Mouse (Mus musculus): ENCODE results near the gene Zfp444. TPM values are rescaled to one million over a fixed set of nuclear protein-coding genes. Genes with fewer than 3 reads are reported as not detected.

Gene Zfp444
- total and polyA plus RNA-seq, 2 experiments from 2014 or later, result 78.6 to 86.4 TPM

DNA sequence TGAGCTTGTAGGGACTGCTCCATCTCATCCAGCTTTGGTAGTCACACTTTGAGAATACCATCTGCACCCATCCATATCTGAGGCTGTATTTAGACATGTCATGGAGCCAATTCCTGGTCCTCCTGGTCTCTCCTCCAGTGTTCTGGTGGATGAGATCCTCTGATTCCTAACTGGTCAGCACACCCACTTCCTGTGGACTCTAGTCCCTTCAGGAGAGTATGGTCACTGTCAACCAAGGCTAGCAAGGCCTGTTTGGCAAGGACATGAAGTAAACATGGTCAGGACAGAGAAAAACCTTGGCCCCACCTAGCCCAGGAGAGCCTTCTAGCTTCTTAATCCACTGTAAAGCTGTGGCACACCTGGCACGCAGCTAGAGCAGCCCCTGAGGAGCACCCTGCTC is 20.8 kb upstream of the Zfp444 start:
- no peak overlapping the region for H3K27ac ChIP-seq (ENCODE audit: low read depth, low read length)
- no peak overlapping the region for H3K4me2 ChIP-seq (ENCODE audit: low read depth, low read length, poor library complexity, severe bottlenecking)

DNA sequence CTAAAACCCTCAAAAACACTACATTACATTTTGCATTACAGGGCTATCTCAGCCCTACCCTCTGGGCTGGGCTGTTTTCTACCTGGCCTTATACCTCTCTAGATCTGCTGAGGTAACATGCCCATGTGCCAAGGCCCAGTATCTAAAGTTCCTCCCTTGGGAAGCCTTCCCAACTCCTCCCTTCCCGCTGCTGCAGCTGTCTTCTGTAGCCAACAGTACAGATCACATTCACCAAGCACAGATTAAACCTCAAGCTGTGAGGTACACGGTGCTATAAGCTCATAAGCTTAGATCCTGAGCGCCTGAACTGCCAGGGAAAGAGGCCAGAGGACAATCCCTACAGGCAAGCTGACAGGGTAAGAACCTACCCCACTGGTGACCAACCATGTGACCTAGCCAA is 20.0 kb upstream of the Zfp444 start:
- no peak for TF ChIP-seq CTCF (IDR thresholded peaks at IDR 0.05)
- H3K9me3 ChIP-seq (ENCODE audit: low read length), result no peaks in the 10 kb centered on the region
- H3K4me1 ChIP-seq (ENCODE audit: insufficient read depth, low read length), result peaks cover 5% of the 10 kb centered on the region; the same call in 1 of the 2 replicates
- H3K4me3 ChIP-seq (ENCODE audit: low read depth, low read length), result no peak overlapping the region
- ATAC-seq (ENCODE audit: low FRiP score) (no peak), DNase-seq (ENCODE audit: low spot score) (no peak)
- no peaks in the 10 kb centered on the region for H3K27me3 ChIP-seq (ENCODE audit: insufficient read depth, low read length)
- H3K27ac ChIP-seq (ENCODE audit: low read depth, low read length), result no peak overlapping the region
- no peak overlapping the region for H3K9ac ChIP-seq (replicated peaks; ENCODE audit: low read length, poor library complexity, severe bottlenecking)
- H3K36me3 ChIP-seq (ENCODE audit: insufficient read depth, low read length), result no peaks in the 10 kb centered on the region
- no peak overlapping the region for H3K4me2 ChIP-seq (ENCODE audit: low read depth, low read length, poor library complexity, severe bottlenecking)
- 66% methylated on average over 3 of the region's 3 CpGs for WGBS

More for the DNA sequence above, 20.8 kb upstream of the Zfp444 start:
- Histone ChIP-seq H3K9ac (replicated peaks; ENCODE audit: low read length, poor library complexity, severe bottlenecking) (no peak overlapping the region), H3K9me3 (ENCODE audit: low read length) (no peaks in the 10 kb centered on the region), H3K27me3 (ENCODE audit: insufficient read depth, low read length) (no peaks in the 10 kb centered on the region), H3K36me3 (ENCODE audit: insufficient read depth, low read length) (no peaks in the 10 kb centered on the region), H3K4me3 (ENCODE audit: low read depth, low read length) (no peak overlapping the region), H3K4me1 (ENCODE audit: insufficient read depth, low read length) (peaks cover 5% of the 10 kb centered on the region; the same call in 1 of the 2 replicates)
- 79% methylated on average over 1 of the region's 1 CpGs for WGBS
- TF ChIP-seq CTCF (IDR thresholded peaks at IDR 0.05), result no peak
- ATAC-seq (ENCODE audit: low FRiP score), result no peak
- no peak for DNase-seq (ENCODE audit: low spot score)

DNA sequence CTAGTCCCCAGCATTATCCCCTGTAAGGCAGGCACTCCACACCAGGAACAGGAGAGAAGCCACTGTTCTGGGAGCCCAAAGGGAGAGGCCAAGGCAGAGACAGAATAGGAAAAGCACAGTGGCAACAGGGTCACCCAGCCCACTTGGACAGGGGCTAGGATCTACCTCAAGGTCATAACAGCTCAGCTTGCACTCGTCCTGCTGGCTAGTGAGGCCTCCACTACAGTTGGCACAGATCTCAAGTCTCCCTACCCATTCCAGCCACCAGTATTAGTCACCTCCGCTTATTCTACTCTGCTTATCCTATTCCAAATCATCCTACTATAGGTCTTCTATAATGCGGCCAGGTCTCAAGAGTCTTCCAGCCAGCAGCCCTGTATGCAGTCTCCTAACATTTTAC is 18.9 kb upstream of the Zfp444 start:
- H3K9me3 ChIP-seq (ENCODE audit: low read length), result no peaks in the 10 kb centered on the region
- DNase-seq (ENCODE audit: low spot score) (no peak), ATAC-seq (ENCODE audit: low FRiP score) (no peak)
- H3K27ac ChIP-seq (ENCODE audit: low read depth, low read length), result no peak overlapping the region
- no peaks in the 10 kb centered on the region for H3K36me3 ChIP-seq (ENCODE audit: insufficient read depth, low read length)
- H3K4me1 ChIP-seq (ENCODE audit: insufficient read depth, low read length), result peaks cover 5% of the 10 kb centered on the region; the same call in 1 of the 2 replicates
- TF ChIP-seq CTCF (IDR thresholded peaks at IDR 0.05), result no peak
- 97% methylated on average over 3 of the region's 3 CpGs for WGBS
- H3K4me3 ChIP-seq (ENCODE audit: low read depth, low read length), result no peak overlapping the region
- no peaks in the 10 kb centered on the region for H3K27me3 ChIP-seq (ENCODE audit: insufficient read depth, low read length)
- H3K9ac ChIP-seq (replicated peaks; ENCODE audit: low read length, poor library complexity, severe bottlenecking), result no peak overlapping the region
- H3K4me2 ChIP-seq (ENCODE audit: low read depth, low read length, poor library complexity, severe bottlenecking), result no peak overlapping the region

DNA sequence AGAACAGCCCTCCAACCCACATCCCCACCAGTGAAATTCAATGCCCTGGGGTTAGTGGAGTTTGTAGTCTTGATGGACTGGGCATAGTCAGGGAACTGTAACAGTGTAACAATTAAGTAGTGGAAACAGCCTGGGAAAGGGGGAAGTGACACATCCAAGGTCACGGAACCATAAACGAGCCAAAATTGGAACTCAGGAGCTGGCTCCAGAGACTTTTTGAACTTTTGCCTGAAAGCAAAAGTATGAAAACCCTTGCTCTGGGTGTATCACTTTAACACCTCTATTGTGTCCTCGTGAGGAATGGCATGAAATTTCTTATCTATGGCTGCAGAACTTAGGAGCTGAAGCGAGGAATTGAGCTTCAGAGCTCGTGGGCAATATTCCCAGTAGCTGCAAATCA is 17.9 kb upstream of the Zfp444 start:
- Histone ChIP-seq H3K4me1 (ENCODE audit: insufficient read depth, low read length) (peaks cover 5% of the 10 kb centered on the region; the same call in 1 of the 2 replicates), H3K9me3 (ENCODE audit: low read length) (no peaks in the 10 kb centered on the region), H3K4me3 (ENCODE audit: low read depth, low read length) (peak overlapping the region; percentile 86; the same call in 1 of the 2 replicates), H3K27me3 (ENCODE audit: insufficient read depth, low read length) (no peaks in the 10 kb centered on the region), H3K4me2 (ENCODE audit: low read depth, low read length, poor library complexity, severe bottlenecking) (peak overlapping the region; percentile 94), H3K27ac (ENCODE audit: low read depth, low read length) (no peak overlapping the region), H3K9ac (replicated peaks; ENCODE audit: low read length, poor library complexity, severe bottlenecking) (peak overlapping the region; percentile 91; the same call in 1 of the 2 replicates), H3K36me3 (ENCODE audit: insufficient read depth, low read length) (no peaks in the 10 kb centered on the region)
- 84% methylated on average over 5 of the region's 5 CpGs for WGBS
- no peak for ATAC-seq (ENCODE audit: low FRiP score)
- TF ChIP-seq CTCF (IDR thresholded peaks at IDR 0.05), result no peak
- DNase-seq (ENCODE audit: low spot score), result no peak

DNA sequence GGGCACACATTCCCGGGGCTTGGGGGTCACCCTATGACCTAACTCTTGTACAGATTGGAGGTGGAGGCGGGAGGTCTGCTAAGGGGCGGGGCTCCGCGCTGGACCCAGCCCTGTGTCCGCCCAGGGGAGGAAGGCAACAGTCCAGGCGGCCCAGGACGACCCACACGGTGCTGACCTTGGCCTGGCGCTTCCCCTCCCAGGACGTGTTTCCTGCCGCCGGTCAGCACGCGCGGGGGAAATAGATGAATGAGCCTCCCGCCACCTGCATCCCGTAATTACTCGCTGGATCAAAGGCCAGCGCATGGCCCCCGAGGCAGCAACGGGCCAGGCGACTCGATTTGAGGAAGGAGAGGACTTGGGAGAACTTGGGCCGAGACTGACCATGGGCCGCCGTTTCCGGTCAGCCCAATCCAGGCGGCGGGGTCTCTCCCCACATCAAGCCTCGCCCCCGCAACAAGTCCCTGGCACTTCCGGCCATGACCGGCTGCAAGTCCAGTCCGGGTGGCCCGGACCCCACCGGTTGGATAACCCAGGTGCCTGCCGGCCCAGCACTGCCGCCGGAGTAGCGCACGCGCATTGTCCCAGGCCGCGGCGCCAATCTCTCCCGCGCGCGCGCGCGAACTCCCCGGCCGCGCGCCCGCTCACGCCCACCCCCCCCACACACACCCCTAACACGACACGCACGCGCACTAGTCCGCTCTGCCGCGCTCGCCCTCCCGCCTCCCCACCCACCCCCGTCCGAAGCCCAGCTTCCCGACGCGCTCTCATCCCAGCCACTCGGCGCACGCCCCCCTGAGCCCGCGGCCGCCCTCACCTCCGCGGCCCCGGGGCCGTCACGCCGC is 16.8 kb upstream of the Zfp444 start:
- ATAC-seq (ENCODE audit: low FRiP score), result peak; percentile 82
- Histone ChIP-seq H3K36me3 (ENCODE audit: insufficient read depth, low read length) (no peaks in the 10 kb centered on the region), H3K9me3 (ENCODE audit: low read length) (no peaks in the 10 kb centered on the region), H3K27me3 (ENCODE audit: insufficient read depth, low read length) (no peaks in the 10 kb centered on the region), H3K9ac (replicated peaks; ENCODE audit: low read length, poor library complexity, severe bottlenecking) (peak overlapping the region; percentile 91), H3K27ac (ENCODE audit: low read depth, low read length) (peak overlapping the region; percentile 93), H3K4me1 (ENCODE audit: insufficient read depth, low read length) (peaks cover 5% of the 10 kb centered on the region; the same call in 1 of the 2 replicates), H3K4me2 (ENCODE audit: low read depth, low read length, poor library complexity, severe bottlenecking) (peak overlapping the region; percentile 94), H3K4me3 (ENCODE audit: low read depth, low read length) (peak overlapping the region; percentile 86)
- no peak for TF ChIP-seq CTCF (IDR thresholded peaks at IDR 0.05)
- WGBS, result under 1% methylated on average over 41 of the region's 85 CpGs
- DNase-seq (ENCODE audit: low spot score), result peak; percentile 90

DNA sequence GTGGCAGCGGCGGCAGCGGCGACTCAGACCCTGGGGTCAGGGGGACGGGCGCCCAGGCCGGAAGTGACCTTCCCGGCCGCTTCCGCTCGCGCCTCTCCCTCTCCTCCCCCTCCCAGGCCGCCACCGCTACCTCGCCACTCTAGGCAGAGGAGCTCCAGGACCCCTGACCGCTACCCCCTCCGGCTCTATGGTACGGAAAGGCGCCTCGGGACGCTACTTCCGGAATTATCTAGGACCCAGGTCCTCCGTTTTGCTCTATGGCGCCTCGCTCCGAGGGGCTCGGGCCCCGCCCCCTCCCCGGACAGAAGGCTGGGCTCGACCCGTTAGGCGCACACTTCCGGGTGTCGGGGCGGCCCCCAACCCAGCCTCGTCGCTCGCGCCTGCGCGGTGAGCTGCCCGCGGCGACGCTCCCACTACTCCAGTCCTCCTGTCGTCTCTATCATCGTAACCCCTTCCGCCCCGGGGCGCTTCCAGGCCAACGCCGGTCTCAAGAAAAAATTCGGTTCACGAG is 16.1 kb upstream of the Zfp444 start, which contains the start of gene Zfp787:
Gene Zfp787, minus strand, starts transcription at position 97 of the 511 bp plus-strand sequence.
- peak within 1 kb of the TSS; percentile 93 for H3K27ac ChIP-seq (ENCODE audit: low read depth, low read length)
- WGBS, result under 1% methylated on average over 40 of the region's 54 CpGs
- ATAC-seq (ENCODE audit: low FRiP score), result peak; percentile 97
- H3K9me3 ChIP-seq (ENCODE audit: low read length), result no peaks in the 10 kb centered on the region
- H3K27me3 ChIP-seq (ENCODE audit: insufficient read depth, low read length), result no peaks in the 10 kb centered on the region
- peak; percentile 99 for DNase-seq (ENCODE audit: low spot score)
- peak within 1 kb of the TSS; percentile 94 for H3K4me2 ChIP-seq (ENCODE audit: low read depth, low read length, poor library complexity, severe bottlenecking)
- peak within 1 kb of the TSS; percentile 86 for H3K4me3 ChIP-seq (ENCODE audit: low read depth, low read length)
- no peaks in the 10 kb centered on the region for H3K36me3 ChIP-seq (ENCODE audit: insufficient read depth, low read length)
- H3K9ac ChIP-seq (replicated peaks; ENCODE audit: low read length, poor library complexity, severe bottlenecking), result peak within 1 kb of the TSS; percentile 91
- H3K4me1 ChIP-seq (ENCODE audit: insufficient read depth, low read length), result peaks cover 5% of the 10 kb centered on the region; the same call in 1 of the 2 replicates
- TF ChIP-seq CTCF (IDR thresholded peaks at IDR 0.05), result no peak
